Mouse (Mus musculus): ENCODE results near the gene Arhgap23.

- no peak for TF ChIP-seq POLR2A (IDR thresholded peaks at IDR 0.05; ENCODE audit: borderline replicate concordance, extremely low read depth, insufficient read depth, insufficient read length, poor library complexity, severe bottlenecking)
- TF ChIP-seq CTCF (IDR thresholded peaks at IDR 0.05; ENCODE audit: borderline replicate concordance, extremely low read depth, insufficient read depth, insufficient read length): no peak
Measured at GRCm38 (mm10) chr11:97380036-97380435, 35.3 kb upstream of the Arhgap23 start.

Data from brain, embryonic 14.5 days (tissue).